Mouse (Mus musculus) hindbrain, embryonic 15.5 days (tissue): Measurements from ENCODE around the gene Asap2. TPM values are rescaled to one million over a fixed set of nuclear protein-coding genes. Genes with fewer than 3 reads are reported as not detected.

Experiments used
- ATAC-seq: fragments of 200-750 bp; cut with Nextera tagmentation; 2 replicates; pipeline ENCODE4 v1.8.0; 2017; ENCODE audit warnings: low read depth, moderate number of reproducible peaks, moderate TSS enrichment; ENCODE audit not compliant: low FRiP score
- H3K27ac ChIP-seq: fragments of 300-500 bp; sonication (generic); replicated peaks from 2 replicates; pipeline ENCODE4 v1.5.1; 2015; ENCODE audit warnings: mild to moderate bottlenecking, inconsistent platforms
- H3K27me3 ChIP-seq: fragments of 300-500 bp; sonication (generic); 2 replicates; pipeline ENCODE4 v1.6.1; 2015; ENCODE audit warnings: control low read depth, inconsistent platforms
- H3K36me3 ChIP-seq: fragments of 300-500 bp; sonication (generic); 2 replicates; pipeline ENCODE4 v1.6.1; 2015; ENCODE audit warnings: control low read depth, inconsistent platforms
- H3K4me1 ChIP-seq: fragments of 300-500 bp; sonication (generic); replicated peaks from 2 replicates; pipeline ENCODE4 v1.6.1; 2015; ENCODE audit warnings: control low read depth, inconsistent platforms
- H3K4me2 ChIP-seq: fragments of 300-500 bp; sonication (generic); 2 replicates; pipeline ENCODE4 v1.6.1; 2015; ENCODE audit warnings: moderate library complexity, mild to moderate bottlenecking, inconsistent platforms
- H3K4me3 ChIP-seq: fragments of 300-500 bp; sonication (generic); 2 replicates; pipeline ENCODE4 v1.5.1; 2015; ENCODE audit warnings: mild to moderate bottlenecking, inconsistent platforms
- H3K9ac ChIP-seq: fragments of 300-500 bp; sonication (generic); 2 replicates; pipeline ENCODE4 v1.6.1; 2015; ENCODE audit warnings: inconsistent platforms
- H3K9me3 ChIP-seq: fragments of 300-500 bp; sonication (generic); 2 replicates; pipeline ENCODE4 v1.6.1; 2016; ENCODE audit warnings: control low read depth, inconsistent platforms
- WGBS: fragments of 180-500 bp; shearing (Covaris S2); methylation state at CpG from one replicate; pipeline ENCODE4 v1.1.7; 2015; 5-methylcytosine and 5-hydroxymethylcytosine counted together
- polyA plus RNA-seq: library from polyadenylated mRNA; unstranded; fragments of >200 nt; fragmentation: Nextera tagmentation; extraction: Ambion mirVana; gene quantifications from 2 replicates; pipeline ENCODE4 v1.2.1, GENCODE M21; 2015

Asap2 gene
- polyA plus RNA-seq, 1 experiment from 2014 or later = 12.3 TPM

GRCm38 (mm10) chr12:21119446-21119845 lies 129.2 kb downstream of the Asap2 start:
- H3K9me3 ChIP-seq = no peaks in the 10 kb centered on the region

GRCm38 (mm10) chr12:21122818-21123217 lies 132.6 kb downstream of the Asap2 start:
- H3K4me2 ChIP-seq = no peak overlapping the region
- H3K27me3 ChIP-seq = no peaks in the 10 kb centered on the region
- no peak for ATAC-seq
- no peaks in the 10 kb centered on the region for H3K9me3 ChIP-seq
- no peak overlapping the region for H3K4me3 ChIP-seq
- H3K9ac ChIP-seq = no peak overlapping the region
- H3K36me3 ChIP-seq = no peaks in the 10 kb centered on the region
- 74% methylated on average over 3 of the region's 3 CpGs for WGBS
- H3K4me1 ChIP-seq = peaks cover 25% of the 10 kb centered on the region
- H3K27ac ChIP-seq = no peak overlapping the region

More at GRCm38 (mm10) chr12:21119446-21119845, 129.2 kb downstream of the Asap2 start:
- H3K27me3 ChIP-seq = no peaks in the 10 kb centered on the region
- no peaks in the 10 kb centered on the region for H3K36me3 ChIP-seq
- ATAC-seq = no peak
- H3K9ac ChIP-seq = no peak overlapping the region
- H3K27ac ChIP-seq = no peak overlapping the region
- WGBS = 71% methylated on average over 3 of the region's 3 CpGs
- peaks cover 8% of the 10 kb centered on the region for H3K4me1 ChIP-seq
- no peak overlapping the region for H3K4me3 ChIP-seq
- H3K4me2 ChIP-seq = no peak overlapping the region

DNA sequence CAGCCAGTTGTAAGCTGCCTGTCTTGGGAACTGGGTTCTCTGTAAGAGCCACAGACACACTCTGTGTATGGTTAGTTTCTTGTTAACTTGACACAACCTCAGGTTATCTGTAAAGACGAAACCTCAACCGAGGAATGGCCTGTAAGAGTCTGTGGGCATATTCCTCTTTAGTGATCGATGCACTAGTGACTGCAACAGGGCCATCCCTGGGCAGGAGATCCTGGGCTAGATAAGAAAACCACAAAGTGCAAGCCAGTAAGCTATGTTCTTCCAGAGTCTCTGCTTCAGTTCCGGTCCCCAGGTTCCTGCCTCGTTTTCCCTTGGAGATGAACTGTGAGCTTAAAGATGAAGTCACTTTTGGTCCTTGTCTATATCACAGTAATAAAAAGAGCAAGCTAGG lies 133.4 kb downstream of the Asap2 start:
- no peak overlapping the region for H3K4me3 ChIP-seq
- no peaks in the 10 kb centered on the region for H3K9me3 ChIP-seq
- peaks cover 28% of the 10 kb centered on the region for H3K4me1 ChIP-seq
- no peak for ATAC-seq
- no peaks in the 10 kb centered on the region for H3K36me3 ChIP-seq
- H3K27ac ChIP-seq = no peak overlapping the region
- no peak overlapping the region for H3K4me2 ChIP-seq
- 95% methylated on average over 5 of the region's 5 CpGs for WGBS
- no peaks in the 10 kb centered on the region for H3K27me3 ChIP-seq
- H3K9ac ChIP-seq = no peak overlapping the region

- Histone ChIP-seq H3K27me3 (no peaks in the 10 kb centered on the region), H3K9me3 (no peaks in the 10 kb centered on the region), H3K27ac (peak overlapping the region; percentile 23; the same call in 1 of the 2 replicates), H3K4me3 (no peak overlapping the region), H3K4me1 (peaks cover 29% of the 10 kb centered on the region), H3K9ac (no peak overlapping the region), H3K4me2 (no peak overlapping the region), H3K36me3 (no peaks in the 10 kb centered on the region)
- WGBS = 60% methylated on average over 10 of the region's 10 CpGs
- peak; percentile 57; the same call in 1 of the 2 replicates for ATAC-seq
Observed at GRCm38 (mm10) chr12:21125675-21126470, 135.6 kb downstream of the Asap2 start.

GRCm38 (mm10) chr12:21126516-21126915 lies 136.3 kb downstream of the Asap2 start:
- no peak overlapping the region for H3K4me2 ChIP-seq
- H3K4me1 ChIP-seq = peaks cover 34% of the 10 kb centered on the region
- H3K27me3 ChIP-seq = no peaks in the 10 kb centered on the region
- H3K4me3 ChIP-seq = no peak overlapping the region
- no peak overlapping the region for H3K9ac ChIP-seq
- no peaks in the 10 kb centered on the region for H3K9me3 ChIP-seq
- H3K36me3 ChIP-seq = no peaks in the 10 kb centered on the region
- no peak for ATAC-seq
- 70% methylated on average over 4 of the region's 4 CpGs for WGBS
- peak overlapping the region; percentile 23; the same call in 1 of the 2 replicates for H3K27ac ChIP-seq

- Histone ChIP-seq H3K36me3 (no peaks in the 10 kb centered on the region), H3K4me2 (no peak overlapping the region), H3K27ac (no peak overlapping the region), H3K9me3 (no peaks in the 10 kb centered on the region), H3K9ac (no peak overlapping the region), H3K27me3 (no peaks in the 10 kb centered on the region), H3K4me3 (no peak overlapping the region), H3K4me1 (peaks cover 59% of the 10 kb centered on the region)
- ATAC-seq = no peak
- WGBS = 84% methylated on average over 9 of the region's 9 CpGs
Observed at GRCm38 (mm10) chr12:21128930-21129869, 138.9 kb downstream of the Asap2 start.

- Histone ChIP-seq H3K9ac (no peak overlapping the region), H3K27me3 (no peaks in the 10 kb centered on the region), H3K4me1 (peaks cover 63% of the 10 kb centered on the region), H3K4me3 (no peak overlapping the region), H3K27ac (no peak overlapping the region), H3K4me2 (no peak overlapping the region), H3K36me3 (no peaks in the 10 kb centered on the region), H3K9me3 (no peaks in the 10 kb centered on the region)
- WGBS = 73% methylated on average over 10 of the region's 10 CpGs
- ATAC-seq = no peak
Observed at GRCm38 (mm10) chr12:21130274-21130823, 140.1 kb downstream of the Asap2 start.

- Histone ChIP-seq H3K9ac (no peak overlapping the region), H3K4me1 (peaks cover 67% of the 10 kb centered on the region), H3K4me3 (no peak overlapping the region), H3K27me3 (no peaks in the 10 kb centered on the region), H3K27ac (peak overlapping the region; percentile 39), H3K4me2 (0 out of 2 replicates have a peak overlapping the region, but pooled peaks have one; percentile 5), H3K36me3 (no peaks in the 10 kb centered on the region), H3K9me3 (no peaks in the 10 kb centered on the region)
- ATAC-seq = no peak
- 43% methylated on average over 10 of the region's 10 CpGs for WGBS
Observed at GRCm38 (mm10) chr12:21132537-21132936, 142.3 kb downstream of the Asap2 start.

- H3K9me3 ChIP-seq = no peaks in the 10 kb centered on the region
- H3K4me1 ChIP-seq = peaks cover 67% of the 10 kb centered on the region
- H3K27me3 ChIP-seq = no peaks in the 10 kb centered on the region
- H3K27ac ChIP-seq = peak overlapping the region; percentile 39; the same call in 1 of the 2 replicates
- H3K4me3 ChIP-seq = no peak overlapping the region
- no peak overlapping the region for H3K9ac ChIP-seq
- H3K4me2 ChIP-seq = no peak overlapping the region
- ATAC-seq = no peak
- WGBS = 80% methylated on average over 4 of the region's 4 CpGs
- H3K36me3 ChIP-seq = no peaks in the 10 kb centered on the region
Observed at GRCm38 (mm10) chr12:21133031-21133430, 142.8 kb downstream of the Asap2 start.

DNA sequence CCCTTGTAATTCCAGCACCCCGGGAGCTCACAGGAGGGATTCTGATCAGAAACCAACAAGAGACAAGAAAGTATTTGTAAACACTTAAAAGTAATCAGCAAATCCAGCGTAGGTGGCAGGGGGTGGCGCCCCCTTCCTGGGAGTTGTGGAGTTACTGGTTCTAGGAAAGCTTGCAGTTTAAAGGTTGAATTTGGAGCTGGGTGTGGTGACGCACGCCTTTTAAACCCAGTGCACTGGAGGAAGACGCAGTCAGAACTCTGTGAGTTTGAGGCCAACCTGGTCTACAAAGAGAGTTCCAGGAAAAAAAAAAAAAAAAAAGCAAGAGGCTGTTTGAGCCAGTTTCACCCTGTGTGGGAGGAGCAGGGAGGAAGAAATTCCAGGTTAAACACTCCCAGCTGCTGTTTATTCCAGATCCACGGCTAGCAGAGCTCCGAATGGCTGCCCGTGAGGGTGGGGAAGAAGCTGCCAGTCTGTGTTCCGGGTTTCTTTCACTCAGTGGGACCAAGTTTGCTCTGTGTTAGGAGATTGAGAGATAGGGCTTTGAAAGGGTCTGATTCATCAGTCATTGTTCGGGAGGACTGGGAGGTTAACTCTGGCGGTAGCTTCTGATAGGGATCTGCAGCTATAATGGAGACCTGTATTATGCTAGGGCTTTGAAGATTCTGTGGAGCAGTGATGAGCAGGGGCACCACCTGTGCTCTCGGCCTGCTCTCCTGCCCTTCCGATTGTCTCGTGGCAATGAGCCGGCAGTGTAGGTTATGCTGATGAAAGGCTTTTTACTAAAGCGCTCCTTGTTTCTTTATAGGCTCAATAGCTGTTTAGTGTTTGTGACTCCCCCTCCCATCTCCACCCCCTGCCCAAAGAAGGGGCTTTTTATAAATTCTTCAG lies 144.0 kb downstream of the Asap2 start:
- 50% methylated on average over 17 of the region's 17 CpGs for WGBS
- Histone ChIP-seq H3K36me3 (no peaks in the 10 kb centered on the region), H3K27me3 (no peaks in the 10 kb centered on the region), H3K9me3 (no peaks in the 10 kb centered on the region), H3K4me3 (no peak overlapping the region), H3K4me1 (peaks cover 65% of the 10 kb centered on the region), H3K9ac (no peak overlapping the region), H3K27ac (no peak overlapping the region; the same call in 1 of the 2 replicates), H3K4me2 (no peak overlapping the region)
- ATAC-seq = no peak
